Mouse (Mus musculus): ENCODE results near the gene Akap13. TPM values are rescaled to one million over a fixed set of nuclear protein-coding genes. Genes with fewer than 3 reads are reported as not detected.

Akap13 gene
- polyA plus RNA-seq, 1 experiment from 2014 or later, result 44.6 TPM

GRCm38 (mm10) chr7:75520531-75520930 is 65.2 kb downstream of the Akap13 start:
- Histone ChIP-seq H3K4me2 (no peak overlapping the region), H3K9ac (no peak overlapping the region), H3K4me1 (ENCODE audit: insufficient read depth) (peaks cover 7% of the 10 kb centered on the region), H3K36me3 (ENCODE audit: insufficient read depth) (no peaks in the 10 kb centered on the region), H3K4me3 (ENCODE audit: low read depth, low read length) (no peak overlapping the region), H3K9me3 (ENCODE audit: low read depth, low read length) (no peaks in the 10 kb centered on the region), H3K27me3 (ENCODE audit: insufficient read depth, low read length) (no peaks in the 10 kb centered on the region), H3K27ac (ENCODE audit: low read depth) (no peak overlapping the region)
- DNase-seq (no peak), ATAC-seq (ENCODE audit: insufficient read depth) (no peak)
- TF ChIP-seq CTCF (IDR thresholded peaks at IDR 0.05; ENCODE audit: low read depth), result no peak
- WGBS, result 72% methylated on average over 6 of the region's 6 CpGs

- Histone ChIP-seq H3K9me3 (ENCODE audit: low read depth, low read length) (no peaks in the 10 kb centered on the region), H3K27me3 (ENCODE audit: insufficient read depth, low read length) (no peaks in the 10 kb centered on the region), H3K27ac (ENCODE audit: low read depth) (no peak overlapping the region), H3K4me2 (no peak overlapping the region), H3K9ac (no peak overlapping the region), H3K36me3 (ENCODE audit: insufficient read depth) (no peaks in the 10 kb centered on the region), H3K4me3 (ENCODE audit: low read depth, low read length) (no peak overlapping the region), H3K4me1 (ENCODE audit: insufficient read depth) (peaks cover 7% of the 10 kb centered on the region)
- 48% methylated on average over 3 of the region's 3 CpGs for WGBS
- no peak for TF ChIP-seq CTCF (IDR thresholded peaks at IDR 0.05; ENCODE audit: low read depth)
- ATAC-seq (ENCODE audit: insufficient read depth) (no peak), DNase-seq (no peak)
These were observed 65.9 kb downstream of the Akap13 start for GRCm38 (mm10) chr7:75521199-75521598.

- Histone ChIP-seq H3K4me3 (ENCODE audit: low read depth, low read length) (no peak overlapping the region), H3K27me3 (ENCODE audit: insufficient read depth, low read length) (no peaks in the 10 kb centered on the region), H3K4me1 (ENCODE audit: insufficient read depth) (peaks cover 9% of the 10 kb centered on the region), H3K4me2 (no peak overlapping the region), H3K27ac (ENCODE audit: low read depth) (no peak overlapping the region), H3K36me3 (ENCODE audit: insufficient read depth) (no peaks in the 10 kb centered on the region), H3K9ac (no peak overlapping the region), H3K9me3 (ENCODE audit: low read depth, low read length) (no peaks in the 10 kb centered on the region)
- DNase-seq, result no peak
- peak; percentile 20; the same call in 1 of the 2 replicates for TF ChIP-seq CTCF (IDR thresholded peaks at IDR 0.05; ENCODE audit: low read depth)
- WGBS, result 87% methylated on average over 3 of the region's 3 CpGs
- no peak for ATAC-seq (ENCODE audit: insufficient read depth)
These were observed 66.9 kb downstream of the Akap13 start for GRCm38 (mm10) chr7:75522226-75522625.

- Histone ChIP-seq H3K36me3 (ENCODE audit: insufficient read depth) (no peaks in the 10 kb centered on the region), H3K27me3 (ENCODE audit: insufficient read depth, low read length) (no peaks in the 10 kb centered on the region), H3K9me3 (ENCODE audit: low read depth, low read length) (no peaks in the 10 kb centered on the region), H3K4me1 (ENCODE audit: insufficient read depth) (peaks cover 20% of the 10 kb centered on the region), H3K4me3 (ENCODE audit: low read depth, low read length) (no peak overlapping the region), H3K4me2 (no peak overlapping the region), H3K27ac (ENCODE audit: low read depth) (peak overlapping the region; percentile 50; the same call in 1 of the 2 replicates), H3K9ac (no peak overlapping the region)
- TF ChIP-seq CTCF (IDR thresholded peaks at IDR 0.05; ENCODE audit: low read depth), result no peak
- DNase-seq (peak; percentile 66), ATAC-seq (ENCODE audit: insufficient read depth) (no peak)
These were observed 69.6 kb downstream of the Akap13 start for GRCm38 (mm10) chr7:75524789-75525569.

DNA sequence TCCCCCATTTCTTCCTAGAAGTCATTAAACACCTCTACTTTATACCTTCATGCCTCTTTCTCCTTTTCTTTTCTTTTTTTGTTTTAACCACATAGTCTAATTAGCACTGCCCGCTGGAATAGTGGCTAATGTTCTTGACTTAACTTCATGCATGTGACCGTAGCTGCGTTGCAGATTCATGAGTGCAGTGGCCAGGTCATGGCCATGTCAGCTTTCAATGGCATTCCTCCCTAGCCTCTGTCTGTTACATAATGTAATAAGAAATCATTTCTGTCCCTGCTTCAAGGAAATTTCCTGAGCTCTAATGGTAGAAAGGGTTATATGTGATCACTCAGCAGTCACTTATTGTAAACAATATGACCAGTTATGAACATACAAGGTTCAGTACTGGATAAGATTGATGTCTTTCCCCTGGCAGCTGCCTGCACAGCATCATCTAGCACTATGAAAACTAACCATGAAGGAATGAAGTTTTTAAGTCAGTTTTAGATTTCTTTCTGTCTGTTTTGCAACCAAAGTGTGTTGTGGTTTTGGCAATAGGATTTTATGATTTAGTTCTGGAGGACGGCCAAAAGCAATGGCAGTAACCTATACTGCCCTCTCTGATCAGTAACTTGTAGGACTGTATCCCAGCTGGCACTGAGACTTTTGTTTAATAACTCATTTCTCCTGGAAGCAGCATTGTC is 70.5 kb downstream of the Akap13 start:
- DNase-seq (peak; percentile 76), ATAC-seq (ENCODE audit: insufficient read depth) (peak; percentile 92)
- Histone ChIP-seq H3K27me3 (ENCODE audit: insufficient read depth, low read length) (no peaks in the 10 kb centered on the region), H3K9ac (no peak overlapping the region), H3K27ac (ENCODE audit: low read depth) (peak overlapping the region; percentile 4; the same call in 1 of the 2 replicates), H3K9me3 (ENCODE audit: low read depth, low read length) (no peaks in the 10 kb centered on the region), H3K4me2 (no peak overlapping the region), H3K4me1 (ENCODE audit: insufficient read depth) (peaks cover 20% of the 10 kb centered on the region), H3K4me3 (ENCODE audit: low read depth, low read length) (no peak overlapping the region), H3K36me3 (ENCODE audit: insufficient read depth) (no peaks in the 10 kb centered on the region)
- TF ChIP-seq CTCF (IDR thresholded peaks at IDR 0.05; ENCODE audit: low read depth), result no peak
- WGBS, result 21% methylated on average over 4 of the region's 4 CpGs

DNA sequence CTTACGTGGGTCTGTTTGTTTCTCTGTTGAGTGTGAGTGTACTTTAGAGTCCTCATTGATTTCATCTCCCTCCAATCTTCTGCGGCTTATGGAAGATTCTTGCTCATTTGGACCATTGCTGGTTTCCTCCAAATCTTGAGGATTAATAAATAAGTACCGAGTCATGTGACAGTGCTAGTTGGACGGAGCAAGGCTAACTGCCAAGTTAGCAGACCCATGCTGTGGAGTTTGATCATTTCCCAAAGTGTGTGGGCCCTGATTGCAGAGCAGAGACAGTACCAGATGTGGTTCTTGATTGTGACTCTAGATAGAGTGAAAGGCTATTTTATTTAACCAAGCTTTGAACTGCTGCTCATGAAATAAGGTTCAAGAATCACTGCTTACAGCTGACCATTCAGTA is 73.4 kb downstream of the Akap13 start:
- H3K36me3 ChIP-seq (ENCODE audit: insufficient read depth), result no peaks in the 10 kb centered on the region
- no peak overlapping the region for H3K9ac ChIP-seq
- H3K27ac ChIP-seq (ENCODE audit: low read depth), result no peak overlapping the region
- H3K27me3 ChIP-seq (ENCODE audit: insufficient read depth, low read length), result no peaks in the 10 kb centered on the region
- DNase-seq (peak; percentile 41), ATAC-seq (ENCODE audit: insufficient read depth) (no peak)
- no peaks in the 10 kb centered on the region for H3K9me3 ChIP-seq (ENCODE audit: low read depth, low read length)
- peaks cover 20% of the 10 kb centered on the region for H3K4me1 ChIP-seq (ENCODE audit: insufficient read depth)
- H3K4me3 ChIP-seq (ENCODE audit: low read depth, low read length), result no peak overlapping the region
- 67% methylated on average over 4 of the region's 4 CpGs for WGBS
- TF ChIP-seq CTCF (IDR thresholded peaks at IDR 0.05; ENCODE audit: low read depth), result no peak
- H3K4me2 ChIP-seq, result no peak overlapping the region

GRCm38 (mm10) chr7:75529857-75530437 is 74.6 kb downstream of the Akap13 start:
- DNase-seq, result no peak

More at GRCm38 (mm10) chr7:75529857-75530437, 74.6 kb downstream of the Akap13 start:
- no peak for ATAC-seq (ENCODE audit: insufficient read depth)
- peaks cover 17% of the 10 kb centered on the region for H3K4me1 ChIP-seq (ENCODE audit: insufficient read depth)
- no peak overlapping the region for H3K27ac ChIP-seq (ENCODE audit: low read depth)
- H3K4me2 ChIP-seq, result no peak overlapping the region
- no peaks in the 10 kb centered on the region for H3K27me3 ChIP-seq (ENCODE audit: insufficient read depth, low read length)
- no peak for TF ChIP-seq CTCF (IDR thresholded peaks at IDR 0.05; ENCODE audit: low read depth)
- WGBS, result 80% methylated on average over 7 of the region's 7 CpGs
- H3K9me3 ChIP-seq (ENCODE audit: low read depth, low read length), result no peaks in the 10 kb centered on the region
- H3K36me3 ChIP-seq (ENCODE audit: insufficient read depth), result no peaks in the 10 kb centered on the region
- H3K4me3 ChIP-seq (ENCODE audit: low read depth, low read length), result no peak overlapping the region
- no peak overlapping the region for H3K9ac ChIP-seq

All from lung, embryonic 14.5 days (tissue).